Mouse (Mus musculus) kidney, adult 18-20 months (tissue): ENCODE results near the gene Ern1.
"Not testable (repeated sequence)": the region's sequence is repeated elsewhere in the genome, so short reads cannot be mapped to it uniquely, and the experiment has no call there.

Source experiments
- DNase-seq: peaks from one replicate; pipeline ENCODE4 v3.0.0; 2021

The Ern1 gene

DNA sequence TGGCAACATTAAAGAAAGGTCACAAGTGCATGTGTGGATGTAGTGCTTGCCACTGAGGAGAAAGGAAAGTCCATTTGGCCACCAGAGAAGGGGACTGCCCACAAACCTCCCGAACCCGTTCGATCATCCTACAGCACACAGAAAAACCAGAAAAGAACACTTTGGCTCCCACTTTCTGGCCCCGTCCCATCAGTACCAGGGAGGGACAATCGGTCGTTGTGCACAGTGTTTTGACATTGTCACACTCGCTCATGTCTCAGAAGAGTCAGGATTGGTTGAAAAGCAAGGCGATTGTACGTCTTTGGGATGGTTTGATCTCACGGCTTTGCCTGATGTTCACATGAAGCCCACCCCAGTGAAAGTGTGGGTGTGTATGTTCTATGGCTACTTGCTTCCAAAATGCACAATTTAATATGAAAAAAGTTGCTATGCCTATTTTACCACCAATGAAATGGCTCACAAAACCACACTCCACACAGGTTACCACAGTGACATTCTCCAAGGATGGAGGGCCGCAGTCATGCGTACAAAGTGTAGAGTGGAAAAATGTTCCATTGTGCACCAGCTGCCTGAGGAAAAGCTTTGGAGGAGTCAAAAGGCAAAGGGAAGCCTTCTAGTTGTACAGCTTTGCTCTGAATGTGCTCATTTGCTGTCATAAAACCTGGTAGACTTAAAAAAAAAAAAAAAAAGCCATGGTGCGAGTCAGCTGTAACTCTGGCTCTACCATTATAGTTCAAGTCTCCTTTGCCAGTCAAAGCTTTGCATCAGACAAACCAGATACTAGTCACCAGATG is 15.2 kb upstream of the Ern1 start:
- no peak for DNase-seq

DNA sequence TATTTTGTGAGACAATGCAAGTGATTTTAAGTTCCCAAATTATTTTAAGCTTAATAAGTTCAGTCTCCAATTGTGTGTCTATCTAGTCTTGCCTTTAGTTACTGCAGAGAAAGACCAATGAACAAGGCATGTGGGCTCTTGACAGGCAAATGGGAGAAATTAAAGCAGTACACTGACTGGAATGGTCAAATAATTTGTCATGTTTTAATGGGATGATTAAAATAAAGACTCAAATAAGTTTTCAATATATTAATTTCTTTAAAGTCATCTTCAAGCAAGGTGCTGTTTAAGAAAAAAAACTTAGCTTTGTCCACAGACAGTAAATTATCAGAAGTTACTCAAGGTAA is 14.5 kb upstream of the Ern1 start:
- no peak for DNase-seq

- DNase-seq: peak; percentile 77
These were observed 13.9 kb upstream of the Ern1 start for GRCm38 (mm10) chr11:106501308-106502158.

DNA sequence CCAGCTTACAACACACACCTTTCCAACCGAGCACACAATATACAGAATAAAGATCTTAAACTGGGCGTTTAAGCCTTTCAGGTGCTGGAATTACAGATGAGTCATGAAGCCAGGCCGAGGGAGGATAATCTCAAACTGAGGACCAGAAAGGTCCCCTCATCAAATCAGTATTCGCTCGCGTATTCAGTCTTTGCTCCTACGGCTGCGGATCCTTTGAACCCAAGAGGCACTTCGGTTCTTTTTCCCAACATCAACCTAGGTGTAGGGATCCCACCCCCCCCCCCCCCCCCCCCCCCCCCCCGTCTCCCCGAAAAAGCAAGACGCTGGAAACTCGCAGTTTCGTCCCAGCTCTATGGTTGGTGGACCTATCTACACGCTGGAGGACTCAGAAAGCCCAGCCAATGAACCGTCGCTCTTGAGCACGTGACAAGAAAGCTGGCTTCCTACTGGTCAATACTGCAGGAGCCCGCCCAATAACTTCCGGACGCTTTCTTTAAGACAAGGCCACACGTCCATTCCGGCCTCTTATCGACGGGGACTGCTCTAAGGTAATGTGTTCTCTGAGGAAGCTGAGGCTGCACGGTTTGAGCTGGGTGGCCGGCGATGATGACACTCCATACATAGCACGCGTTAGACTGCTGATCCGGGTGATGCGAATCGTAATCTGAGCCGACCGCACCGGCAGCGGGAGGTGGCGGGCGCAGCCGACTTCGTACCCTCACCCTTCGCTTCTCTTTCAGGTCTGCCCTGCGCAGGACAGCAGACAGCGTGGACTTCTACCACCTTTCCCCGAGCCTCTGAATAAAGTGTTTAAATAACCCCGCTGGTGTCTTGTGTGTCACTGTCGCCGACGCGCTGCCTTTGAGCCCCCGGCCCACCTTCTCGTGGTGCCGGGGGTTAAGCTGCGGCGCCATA is 13.0 kb upstream of the Ern1 start:
- DNase-seq: peak; percentile 94

DNA sequence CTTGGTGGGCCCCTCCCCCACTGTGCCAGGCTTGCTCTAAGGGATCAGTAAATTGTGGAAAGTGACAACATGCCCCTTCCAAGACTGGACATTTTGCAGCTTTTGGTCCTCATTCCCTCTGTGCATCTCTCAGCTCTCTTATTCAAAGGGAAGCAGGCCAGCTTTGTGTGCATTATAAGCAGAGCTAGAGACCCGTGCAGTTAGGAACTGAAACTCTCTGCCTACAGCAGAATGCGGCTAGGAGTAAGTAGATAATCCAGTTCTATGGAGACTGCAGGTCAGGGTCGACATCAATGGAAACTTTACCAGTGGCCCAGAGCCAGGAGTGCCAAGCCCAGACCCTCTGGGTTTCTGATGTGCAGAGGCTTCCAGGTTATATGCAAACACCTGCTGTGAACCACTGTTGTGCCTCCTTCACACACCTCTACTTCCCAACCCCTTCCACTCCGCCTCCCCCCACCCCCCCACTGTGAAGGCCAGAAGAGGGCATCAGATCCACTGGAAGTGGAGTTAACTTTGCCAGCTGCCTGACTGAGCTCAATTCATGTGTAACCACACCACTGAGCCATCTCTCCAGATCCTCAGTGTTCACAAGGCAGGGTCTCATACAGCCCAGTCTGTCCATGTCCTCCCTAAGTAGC is 11.2 kb upstream of the Ern1 start:
- no peak for DNase-seq

DNA sequence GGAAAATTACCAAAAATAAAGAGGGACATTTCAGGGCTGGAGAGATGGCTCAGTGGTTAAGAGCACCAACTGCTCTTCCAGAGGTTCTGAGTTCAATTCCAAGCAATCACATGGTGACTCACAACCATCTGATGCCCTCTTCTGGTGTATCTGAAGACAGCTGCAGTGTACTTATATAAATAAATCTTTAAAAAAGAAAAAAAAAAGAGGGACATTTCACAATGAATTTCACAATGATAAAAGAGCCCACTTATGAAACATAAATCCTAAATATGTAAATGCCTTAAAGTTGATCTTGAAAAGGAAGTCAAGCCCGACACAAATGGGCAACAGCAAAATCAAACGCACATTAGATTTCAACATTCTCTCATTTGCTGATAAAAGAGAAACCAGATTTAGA is 10.3 kb upstream of the Ern1 start:
- no peak for DNase-seq

- DNase-seq: not testable (repeated sequence)
These were observed 9.4 kb upstream of the Ern1 start for GRCm38 (mm10) chr11:106497009-106497408.

DNA sequence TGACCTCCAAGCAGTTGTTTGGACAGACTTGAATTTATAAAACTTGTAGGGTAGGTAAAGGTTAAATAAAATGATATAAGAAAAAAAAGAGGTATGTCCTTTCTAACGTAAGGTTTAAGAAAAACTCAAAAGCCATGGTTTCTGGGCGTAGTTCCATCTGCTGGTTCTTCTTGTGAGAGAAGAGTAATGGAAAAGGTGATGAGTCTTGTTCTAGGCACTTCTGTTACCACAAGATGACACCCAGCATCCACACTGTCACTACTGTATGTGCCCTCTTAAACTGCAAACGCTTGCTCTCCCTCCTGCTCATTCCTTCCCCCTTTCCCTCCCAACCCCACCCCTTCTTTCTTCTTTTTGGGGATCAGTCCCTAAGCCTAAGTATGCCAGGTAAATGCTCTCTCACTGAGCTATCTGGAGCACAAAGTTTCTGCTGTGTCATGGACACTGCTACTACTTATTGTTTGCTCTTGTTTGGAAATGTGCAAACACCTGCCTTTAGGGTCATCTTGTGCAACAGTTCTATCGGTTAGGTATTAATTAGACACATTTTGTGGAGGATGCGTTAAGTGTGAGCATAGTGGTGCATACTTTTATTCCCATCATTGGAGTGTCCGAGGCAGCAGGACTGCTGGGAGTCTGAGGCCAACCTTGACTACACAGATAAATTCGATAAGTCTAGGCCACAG is 5.5 kb upstream of the Ern1 start:
- DNase-seq: no peak

GRCm38 (mm10) chr11:106491393-106491792 is 3.7 kb upstream of the Ern1 start:
- DNase-seq: peak; percentile 64

DNA sequence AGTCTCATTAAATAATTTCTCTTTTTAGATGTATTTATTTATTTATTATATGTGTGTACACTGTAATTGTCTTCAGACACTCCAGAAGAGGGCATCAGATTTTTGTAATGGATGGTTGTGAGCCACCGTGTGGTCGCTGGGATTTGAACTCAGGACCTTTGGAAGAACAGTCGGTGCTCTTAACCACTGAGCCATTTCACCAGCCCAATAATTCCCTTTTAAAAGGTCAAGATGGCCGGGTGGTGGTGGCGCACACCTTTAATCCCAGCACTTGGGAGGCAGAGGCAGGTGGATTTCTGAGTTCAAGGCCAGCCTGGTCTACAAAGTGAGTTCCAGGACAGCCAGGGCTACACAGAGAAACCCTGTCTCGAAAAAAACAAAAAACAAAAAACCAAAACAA is 2.9 kb upstream of the Ern1 start:
- not testable (repeated sequence) for DNase-seq

DNA sequence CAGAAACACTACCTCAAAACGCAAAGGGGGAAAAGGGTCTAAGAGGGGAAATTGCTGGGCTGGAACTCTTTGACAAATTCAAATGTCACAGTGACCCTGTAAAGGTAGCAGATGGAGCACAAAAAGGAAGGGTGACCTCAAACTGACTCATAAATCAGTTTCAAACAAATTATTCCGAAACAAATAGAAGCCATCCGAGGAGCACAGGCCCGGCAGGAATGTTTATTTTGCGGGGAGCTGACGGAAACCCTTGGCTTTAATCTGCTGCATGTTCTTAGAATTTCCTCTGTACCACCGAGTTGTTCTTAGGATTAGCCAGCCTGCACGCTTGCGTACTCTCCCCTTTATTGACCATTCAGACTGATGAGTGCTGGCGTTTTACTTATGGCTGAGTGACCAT is 2.4 kb upstream of the Ern1 start:
- DNase-seq: no peak

GRCm38 (mm10) chr11:106489036-106489693 is 1.5 kb upstream of the Ern1 start:
- DNase-seq: no peak

DNA sequence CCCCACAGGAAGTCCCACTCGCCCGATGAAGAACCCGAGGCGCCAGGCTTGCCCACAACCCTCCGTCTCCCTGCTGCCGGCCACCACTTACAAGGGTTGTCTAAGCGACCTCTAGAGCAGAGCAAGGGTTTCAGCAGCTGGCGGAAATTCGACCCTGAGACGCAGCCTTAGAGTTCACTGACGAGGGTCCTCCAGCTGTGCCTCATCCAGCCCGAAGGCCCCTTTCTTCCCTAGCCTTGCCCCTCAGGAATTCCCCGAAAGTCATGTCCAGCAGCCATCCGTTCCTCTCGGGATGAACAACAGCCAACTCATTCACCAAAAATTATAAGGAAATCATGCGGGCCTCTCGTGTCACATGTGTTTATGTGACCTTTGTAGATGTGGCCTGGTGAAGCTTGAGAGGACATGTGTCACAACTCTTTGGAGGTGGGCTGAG is 492 bp upstream of the Ern1 start:
- DNase-seq: no peak

GRCm38 (mm10) chr11:106486866-106487732 is 553 bp downstream of the Ern1 start:
- no peak for DNase-seq

GRCm38 (mm10) chr11:106486042-106486865 is 1.4 kb downstream of the Ern1 start:
- DNase-seq: no peak

DNA sequence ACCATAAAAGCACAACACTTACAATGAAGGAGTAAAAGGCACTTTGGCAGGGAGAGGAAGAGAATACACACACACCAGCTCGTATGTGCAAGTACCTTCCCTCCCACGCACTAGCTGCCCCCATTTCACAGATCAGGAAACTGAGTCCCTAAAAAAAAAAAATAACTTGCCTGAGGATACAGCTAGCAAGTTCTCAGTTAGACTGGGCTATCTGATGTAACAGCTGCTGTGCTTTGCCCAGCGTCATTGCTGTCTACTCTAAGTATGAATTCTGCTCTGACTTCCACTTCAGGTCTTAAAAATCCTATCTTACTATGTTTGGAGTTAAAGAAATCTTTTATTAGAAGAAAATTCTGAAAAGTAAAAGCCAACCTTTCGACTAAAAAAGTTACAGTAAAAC is 2.0 kb downstream of the Ern1 start:
- no peak for DNase-seq

- no peak for DNase-seq
These were observed 2.8 kb downstream of the Ern1 start for GRCm38 (mm10) chr11:106484875-106485274.

DNA sequence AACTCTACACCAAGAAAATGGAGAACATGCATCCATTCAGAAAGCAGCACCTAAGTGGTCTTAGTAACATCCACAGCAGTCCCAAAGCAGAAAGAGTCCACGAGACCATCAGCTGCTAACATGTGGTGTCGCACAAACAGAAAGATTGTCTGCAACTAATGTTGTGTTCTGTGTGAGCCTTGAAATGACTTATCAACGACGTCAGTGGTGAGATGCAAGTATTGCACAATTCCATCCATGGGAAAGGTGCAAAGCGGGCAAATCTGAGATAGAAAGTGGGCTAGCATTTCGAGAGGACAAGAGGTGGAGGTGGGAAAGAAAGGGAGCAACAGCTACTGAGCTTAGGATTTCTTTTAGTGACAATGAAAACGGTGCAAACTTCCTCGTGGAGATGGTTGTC is 4.8 kb downstream of the Ern1 start:
- no peak for DNase-seq

DNA sequence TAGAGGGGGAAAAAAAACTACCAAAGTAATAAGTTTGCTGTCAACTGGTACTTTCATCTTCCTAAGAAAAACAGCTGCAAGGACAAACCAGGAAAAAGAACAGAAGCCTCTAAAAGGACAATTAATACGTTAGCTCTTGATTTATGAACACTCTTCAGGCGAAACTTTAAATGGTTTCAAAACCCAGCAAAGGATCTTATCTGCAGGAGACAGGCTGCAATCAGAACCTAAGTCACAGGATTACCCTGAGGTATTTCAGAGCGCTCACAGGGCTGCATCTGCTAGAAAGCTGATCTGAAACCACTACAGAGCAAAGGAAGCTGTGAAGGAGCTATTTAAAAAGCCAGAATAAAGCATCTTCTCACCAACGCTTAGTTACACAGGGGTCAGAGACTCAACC is 6.0 kb downstream of the Ern1 start:
- DNase-seq: no peak

DNA sequence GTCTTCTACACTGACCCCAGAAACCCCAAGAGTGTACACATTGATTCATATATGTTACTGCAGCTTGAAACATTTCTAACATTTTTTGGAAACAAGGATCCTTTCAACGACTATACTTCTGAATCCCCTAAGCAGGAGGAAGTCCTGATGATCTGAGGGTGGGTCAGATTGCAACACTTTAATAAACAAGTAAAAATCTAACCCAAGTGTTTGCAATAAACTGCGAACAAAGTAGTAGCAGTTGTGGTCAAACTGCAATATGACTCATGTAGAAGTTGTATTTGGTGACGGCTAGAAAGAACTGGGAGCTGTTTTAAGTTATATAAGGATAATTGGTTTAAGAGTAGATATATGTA is 7.1 kb downstream of the Ern1 start:
- no peak for DNase-seq
